Mouse (Mus musculus) cerebellum, adult 11-12 months (tissue): ENCODE measurements at regions not wholly inside any gene's neighbourhood (a gene's known extent, or its start where the extent isn't known, plus 50 kb on each side); places are given as distances from the start of the nearest gene placed in this dataset.

Experiments used
- DNase-seq: peaks from one replicate; pipeline ENCODE4 v3.0.0; 2022

DNA sequence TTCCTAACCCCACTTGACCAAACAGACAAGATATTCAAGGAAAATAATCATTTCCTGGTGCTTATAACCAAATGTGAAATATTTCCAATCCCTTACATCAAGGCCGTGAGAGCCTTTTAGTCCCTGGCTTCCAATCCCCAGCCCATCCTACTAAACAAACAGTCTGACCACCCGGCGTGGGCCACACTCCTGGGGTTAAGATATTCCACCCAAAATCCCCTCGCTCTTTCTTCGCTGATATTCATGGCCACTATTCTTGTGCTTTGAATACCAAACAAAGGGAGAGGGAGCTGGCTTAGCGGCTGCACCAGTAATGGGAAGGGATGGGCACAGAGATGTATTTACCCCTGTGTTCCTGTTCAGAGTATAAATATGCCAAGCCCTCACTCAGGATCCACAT is 139.4 kb downstream of the Foxa2 start:
- DNase-seq = no peak

DNA sequence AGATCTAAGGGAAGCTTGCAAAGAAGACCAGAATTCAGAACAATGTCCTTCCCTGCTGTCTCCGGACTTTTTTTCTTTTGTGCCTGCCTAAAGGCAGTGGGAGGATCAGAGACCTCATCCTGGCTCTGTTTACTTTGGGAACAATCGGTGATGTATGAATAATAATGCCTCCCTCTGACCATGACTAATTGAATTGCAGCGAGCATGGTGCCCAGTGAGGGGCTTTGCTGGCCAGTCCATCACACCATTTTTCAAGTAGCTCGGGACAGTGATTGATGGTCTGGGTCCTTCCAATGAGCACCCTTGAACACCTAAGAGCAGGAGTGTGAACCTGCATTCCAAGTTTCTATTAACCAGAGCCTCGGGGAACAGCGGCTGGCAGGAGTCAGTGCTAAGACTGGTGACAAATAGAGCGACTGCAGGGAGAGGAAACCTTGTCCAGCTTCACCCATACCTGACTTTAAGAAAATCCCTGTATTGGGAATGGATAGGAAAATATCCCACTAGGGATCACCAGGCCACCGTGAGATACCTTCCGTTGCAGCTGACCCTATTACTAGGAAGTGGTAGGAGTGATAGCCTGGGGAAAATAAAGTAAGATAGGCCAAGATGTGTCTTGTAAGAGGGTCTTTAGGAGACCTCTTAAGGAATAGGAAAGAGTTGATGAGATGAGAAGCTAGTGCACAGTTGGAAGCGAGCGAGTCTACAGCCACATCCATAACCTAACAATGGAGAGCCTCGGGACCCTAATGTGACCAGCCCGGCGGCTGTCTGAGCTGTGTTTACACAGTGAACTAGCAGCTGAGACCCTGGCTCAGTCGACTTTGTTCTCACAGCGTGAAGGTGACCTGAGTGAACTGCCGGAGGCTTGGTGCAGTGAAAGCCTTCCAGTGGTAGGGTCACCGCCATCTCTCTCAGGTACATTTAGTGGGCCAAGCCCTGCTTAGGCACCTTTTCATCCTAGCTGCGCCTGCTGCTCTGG is 140.7 kb downstream of the Foxa2 start:
- DNase-seq = no peak

GRCm38 (mm10) chr2:147905118-147905517 is 141.7 kb downstream of the Foxa2 start:
- DNase-seq = no peak

DNA sequence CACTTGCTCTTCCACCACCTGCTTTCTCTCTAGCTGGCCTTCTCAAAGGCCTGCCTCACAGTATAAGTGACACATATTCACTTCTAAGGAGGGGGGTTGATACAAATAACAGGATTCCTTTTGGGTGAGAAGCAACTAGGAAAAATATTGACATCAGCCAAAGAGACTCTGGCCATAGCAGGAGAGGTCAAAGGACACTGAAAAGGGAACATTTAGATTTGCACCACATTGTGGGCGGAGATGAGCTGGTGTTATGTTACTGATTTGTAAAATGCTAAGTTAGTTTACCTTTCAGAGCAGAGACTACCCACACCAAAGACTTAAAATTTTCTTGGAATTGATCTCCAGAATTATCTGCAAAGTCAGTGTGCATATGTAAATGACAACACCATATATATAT is 147.5 kb downstream of the Foxa2 start:
- DNase-seq = no peak

DNA sequence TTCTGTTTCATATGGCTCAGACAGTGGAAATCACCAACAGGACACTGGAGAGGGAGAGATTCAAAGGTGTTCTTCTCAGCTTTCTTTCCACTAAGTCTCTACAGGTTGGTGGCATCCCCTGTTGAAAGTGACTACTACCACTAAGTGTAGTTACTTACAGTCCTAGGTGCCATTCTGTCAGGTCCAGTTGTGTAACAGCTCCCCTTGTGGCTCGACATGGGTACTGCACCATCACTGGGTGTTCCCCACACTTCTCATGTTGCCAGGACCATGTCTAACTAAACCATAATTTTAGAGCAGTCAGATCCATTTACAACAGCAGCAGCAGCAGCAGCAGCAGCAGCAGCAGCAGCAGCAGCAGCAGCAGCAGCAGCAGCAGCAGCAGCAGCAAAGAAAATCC is 151.1 kb downstream of the Foxa2 start:
- DNase-seq = no peak

GRCm38 (mm10) chr2:147894213-147894612 is 152.6 kb downstream of the Foxa2 start:
- no peak for DNase-seq

- DNase-seq = no peak
These were observed 160.6 kb downstream of the Foxa2 start for GRCm38 (mm10) chr2:147886191-147886590.

DNA sequence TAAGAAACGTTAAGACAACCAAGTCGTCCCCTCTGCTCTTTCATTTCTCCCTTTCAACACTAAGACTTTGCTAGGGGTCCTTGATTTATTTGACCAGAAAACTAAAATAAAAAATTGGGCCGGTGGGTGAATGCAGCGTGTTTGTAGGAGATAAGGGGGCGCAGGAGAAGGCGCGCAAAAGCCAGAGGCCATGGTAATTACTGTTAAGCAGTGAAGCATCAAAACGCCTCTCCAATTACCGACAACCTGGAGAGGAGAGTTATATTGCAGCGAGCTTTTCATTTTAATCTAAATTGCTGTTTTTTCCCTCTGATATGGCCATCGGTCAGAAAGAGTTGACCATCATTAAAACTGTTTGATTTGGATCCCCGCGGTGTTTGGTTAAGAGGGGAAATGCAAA is 168.9 kb downstream of the Foxa2 start:
- no peak for DNase-seq

- DNase-seq = no peak
These were observed 169.2 kb downstream of the Foxa2 start for GRCm38 (mm10) chr2:147877543-147877904.

DNA sequence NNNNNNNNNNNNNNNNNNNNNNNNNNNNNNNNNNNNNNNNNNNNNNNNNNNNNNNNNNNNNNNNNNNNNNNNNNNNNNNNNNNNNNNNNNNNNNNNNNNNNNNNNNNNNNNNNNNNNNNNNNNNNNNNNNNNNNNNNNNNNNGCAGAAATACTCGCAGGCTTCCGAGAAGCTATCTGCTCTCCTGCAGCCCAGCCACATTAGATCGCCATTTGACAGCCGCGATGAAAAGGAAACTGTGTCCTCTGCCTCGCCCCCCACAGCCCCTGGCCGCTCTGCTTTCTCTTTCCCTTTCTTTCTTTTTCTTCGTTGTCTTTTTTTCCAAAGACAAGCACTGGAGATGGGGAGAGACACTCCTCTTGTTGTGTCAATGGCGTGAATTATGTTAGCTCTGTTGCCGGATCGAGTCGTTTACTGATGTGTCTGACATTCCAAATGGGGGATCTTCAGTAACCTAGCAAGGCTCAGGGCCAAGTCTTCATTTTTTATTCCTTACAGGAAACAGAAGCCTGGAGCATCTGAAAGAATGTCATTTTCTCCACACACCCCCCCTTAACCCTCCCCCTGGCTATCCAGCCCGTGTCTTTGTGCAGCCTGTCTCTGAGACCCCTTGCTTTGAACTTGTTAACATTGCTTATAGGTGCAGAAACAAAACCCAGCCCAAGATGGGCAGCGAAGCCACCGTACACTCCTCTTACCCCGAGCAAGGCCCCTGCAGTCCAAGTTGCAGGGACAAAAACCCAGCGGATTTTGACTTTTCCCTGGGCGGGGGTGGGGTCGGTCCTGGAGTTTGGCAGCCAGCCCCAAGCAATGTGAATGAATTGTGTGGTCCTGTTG is 169.8 kb downstream of the Foxa2 start:
- no peak for DNase-seq

GRCm38 (mm10) chr2:147872972-147873371 is 173.8 kb downstream of the Foxa2 start:
- DNase-seq = no peak

DNA sequence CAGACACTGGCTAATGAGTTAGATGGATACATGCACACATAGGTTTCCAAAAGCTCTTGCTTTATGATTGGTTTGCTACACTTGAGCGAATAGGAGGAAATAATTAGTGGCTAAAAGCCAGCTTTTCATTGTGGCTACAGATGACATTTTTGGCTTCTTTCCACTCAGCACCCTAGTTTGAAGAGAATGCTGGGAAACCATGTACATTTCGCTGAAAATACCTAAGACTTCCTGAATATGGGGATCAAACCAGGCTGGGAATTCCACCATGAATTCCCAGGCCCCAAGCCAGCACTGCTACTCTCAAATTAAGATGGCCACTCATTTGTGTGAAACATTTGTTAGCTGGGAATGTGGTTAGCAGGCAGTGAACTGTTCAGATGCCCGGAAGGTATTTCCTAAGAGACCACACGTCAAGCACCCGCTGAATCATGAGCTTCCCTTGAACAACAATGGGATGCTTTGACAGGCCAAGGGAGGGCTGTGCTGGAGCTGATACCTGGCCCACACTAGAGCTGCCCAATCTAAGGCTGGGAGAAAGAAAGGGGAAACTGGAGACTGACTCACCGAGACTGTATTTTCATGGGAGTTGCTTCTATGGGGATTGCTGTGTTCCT is 195.5 kb downstream of the Foxa2 start:
- no peak for DNase-seq

DNA sequence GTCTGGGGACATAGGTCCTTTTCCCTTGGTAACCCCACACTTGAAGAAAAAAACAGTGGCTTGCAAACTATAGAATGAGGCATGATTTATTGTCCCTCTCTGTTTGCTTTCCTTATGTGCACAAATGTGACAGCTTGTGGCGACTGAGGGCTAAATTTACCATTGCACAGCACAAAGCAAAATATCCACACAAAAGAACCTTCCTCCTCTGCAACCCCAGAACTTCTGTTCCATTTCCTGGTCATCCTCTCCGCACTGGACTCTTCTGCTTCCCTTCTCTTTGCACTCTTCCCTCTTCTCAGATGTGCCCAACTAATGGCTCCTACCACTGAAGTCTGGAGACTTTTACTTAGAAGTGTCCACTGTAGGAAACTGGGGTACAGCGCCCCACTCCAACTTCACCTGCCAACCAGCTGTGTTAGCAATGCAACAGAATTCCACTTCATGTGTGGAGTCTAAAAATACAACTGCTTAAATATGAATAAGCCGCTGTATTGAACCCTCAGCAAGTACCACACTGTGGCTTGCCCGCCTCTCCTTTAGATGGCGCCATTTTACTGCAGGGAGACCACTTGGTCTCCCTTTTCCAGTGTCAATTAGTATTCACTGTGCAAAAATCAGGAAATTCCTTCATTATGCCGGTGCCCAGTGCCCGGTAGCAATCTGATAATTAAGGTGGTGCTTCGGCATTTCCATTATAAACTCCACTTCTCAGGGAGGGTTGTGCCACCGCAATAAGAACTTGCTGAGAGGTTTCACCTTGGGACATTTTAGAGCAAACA is 199.6 kb downstream of the Foxa2 start:
- DNase-seq = no peak

DNA sequence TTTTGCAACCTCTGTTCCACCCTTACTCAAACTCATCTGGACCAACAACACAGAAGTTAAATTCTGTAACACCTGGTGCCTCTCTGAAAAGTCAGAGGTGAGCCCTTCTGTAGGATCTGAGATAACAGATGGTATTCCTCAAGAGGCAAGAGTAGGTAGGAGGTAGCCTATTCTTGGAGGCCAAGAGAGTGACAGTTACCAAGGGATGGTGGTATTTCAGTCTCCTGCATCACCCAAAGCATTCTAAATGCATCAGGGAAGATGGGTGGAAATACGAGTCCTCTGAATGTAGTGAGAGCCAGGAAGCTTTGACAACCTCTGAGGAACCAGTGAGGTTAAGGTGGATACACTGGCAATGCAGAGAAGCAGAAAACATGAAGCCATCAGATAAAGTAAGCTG is 201.5 kb downstream of the Foxa2 start:
- DNase-seq = no peak

- DNase-seq = no peak
These were observed 205.8 kb downstream of the Foxa2 start for GRCm38 (mm10) chr2:147840936-147841335.

DNA sequence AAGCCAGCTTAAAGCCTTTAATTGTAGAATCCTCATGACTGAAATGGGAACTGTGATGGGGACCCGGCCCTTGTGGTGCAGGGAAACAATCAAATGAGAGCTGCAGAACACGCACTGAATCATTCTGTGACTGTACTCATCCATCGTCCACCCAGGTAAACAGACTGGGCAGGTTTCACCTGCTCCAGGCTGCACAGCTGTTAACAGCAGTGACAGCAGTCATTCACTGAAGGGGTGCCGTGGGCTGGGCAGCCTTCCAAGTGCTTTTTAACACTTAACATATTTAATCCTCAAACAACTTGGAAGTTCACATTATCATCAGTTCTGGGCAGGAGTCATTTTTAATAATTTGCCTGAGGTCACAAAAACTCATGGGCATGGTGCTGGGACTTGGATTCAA is 208.2 kb downstream of the Foxa2 start:
- no peak for DNase-seq

GRCm38 (mm10) chr2:147830551-147830950 is 216.2 kb downstream of the Foxa2 start:
- no peak for DNase-seq

DNA sequence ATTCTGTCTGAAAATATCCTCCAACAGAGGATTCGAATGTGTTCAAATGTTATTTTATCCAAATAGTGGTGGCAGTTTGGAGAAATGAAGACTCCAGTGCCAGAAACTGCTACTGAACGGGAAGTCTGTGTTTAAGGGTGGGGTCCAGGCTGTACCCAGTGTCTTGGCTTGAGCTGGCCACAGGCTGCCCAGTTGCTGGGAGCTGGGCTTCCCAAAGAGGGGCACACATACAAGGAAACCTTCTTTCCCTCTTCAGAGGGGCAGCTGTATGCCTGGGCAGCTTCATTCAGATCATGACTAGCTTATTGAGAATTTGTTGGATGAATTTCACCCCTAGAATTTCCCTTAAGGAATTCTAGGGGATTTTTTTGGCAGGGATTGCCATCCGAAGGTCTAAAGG is 229.8 kb downstream of the Foxa2 start:
- DNase-seq = no peak

GRCm38 (mm10) chr2:147814231-147814630 is 232.5 kb downstream of the Foxa2 start:
- DNase-seq = no peak

GRCm38 (mm10) chr2:147813516-147813915 is 233.3 kb downstream of the Foxa2 start:
- DNase-seq = no peak

DNA sequence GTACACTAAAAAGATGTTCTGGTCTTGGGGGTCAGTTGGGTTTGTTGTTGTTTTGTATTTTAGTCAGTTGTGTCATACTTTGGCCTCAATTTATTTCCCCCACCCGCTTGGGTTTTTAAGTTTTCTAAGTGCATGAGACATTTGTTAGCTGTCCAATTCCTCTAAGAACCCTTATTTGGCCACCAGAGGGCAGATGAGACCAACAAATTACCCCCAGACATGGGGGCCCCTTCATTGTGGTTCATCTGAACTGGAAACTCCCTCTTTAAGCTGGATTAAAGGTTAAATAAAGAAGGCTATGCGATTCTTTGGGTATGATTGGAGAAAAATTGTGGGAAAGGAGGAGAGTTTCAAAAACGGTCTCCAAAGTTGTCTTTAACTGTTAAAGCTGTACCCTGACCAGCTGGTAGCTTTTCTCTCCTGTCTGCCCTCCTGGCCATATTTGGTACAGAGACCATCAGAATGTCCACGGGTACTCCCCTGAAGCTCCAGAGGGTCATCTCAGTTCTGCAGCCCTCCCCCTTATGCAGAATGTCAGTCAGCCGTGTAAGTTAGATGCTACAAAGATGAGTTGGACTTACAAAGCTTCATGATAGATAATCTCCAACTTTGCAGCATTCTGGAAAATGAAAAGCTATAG is 238.6 kb downstream of the Foxa2 start:
- DNase-seq = no peak

- no peak for DNase-seq
These were observed 243.7 kb downstream of the Foxa2 start for GRCm38 (mm10) chr2:147803102-147803501.
